Comparison of ENCODE assay signal across 8 mouse cellular contexts in genomic region chr10:75061341-75062188, GRCm38 (mm10). TPM values are rescaled to one million over a fixed set of nuclear protein-coding genes. Genes with fewer than 3 reads are reported as not detected.
DNase-seq lines count a peak whose midpoint lies in the region; ATAC-seq and TF ChIP-seq lines count a peak whose summit lies in the region.

No protein-coding gene starts in this region.

- 2% methylated on average over 71 of the region's 71 CpGs for WGBS in heart, embryonic 13.5 days
- WGBS in kidney, postnatal 0 days = 2% methylated on average over 71 of the region's 71 CpGs
- WGBS in midbrain, embryonic 13.5 days = 1% methylated on average over 57 of the region's 71 CpGs

- no peak for ATAC-seq in heart, embryonic 13.5 days (ENCODE audit: extremely low read depth, insufficient number of reproducible peaks, low FRiP score, low TSS enrichment)
- ATAC-seq in kidney, postnatal 0 days (replicated peaks; ENCODE audit: low FRiP score, low read depth) = no peak
- no peak for ATAC-seq in midbrain, embryonic 13.5 days

- peak overlapping the region; percentile 77 for H3K4me2 ChIP-seq in heart, embryonic 13.5 days
- peak overlapping the region; percentile 91 for H3K4me2 ChIP-seq in kidney, postnatal 0 days (ENCODE audit: low read length)
- peak overlapping the region; percentile 93 for H3K4me2 ChIP-seq in midbrain, embryonic 13.5 days (replicated peaks)

- peak; percentile 35 for DNase-seq in right cerebral cortex, postnatal 25 days
- DNase-seq in right cerebral cortex, adult 18-20 months = no peak
- peak; percentile 43 for DNase-seq in cerebellum, adult 9-11 months
- DNase-seq in kidney, postnatal 0 days (ENCODE audit: low spot score) = peak; percentile 22
- DNase-seq in urinary bladder, postnatal 25 days (ENCODE audit: low spot score) = peak; percentile 15
- DNase-seq in layer of hippocampus, adult 9-11 months = no peak

- peak overlapping the region; percentile 93 for H3K9ac ChIP-seq in heart, embryonic 13.5 days
- peak overlapping the region; percentile 86 for H3K9ac ChIP-seq in kidney, postnatal 0 days (ENCODE audit: low read depth, low read length)
- peak overlapping the region; percentile 91 for H3K9ac ChIP-seq in midbrain, embryonic 13.5 days (replicated peaks)

- no peak overlapping the region for H3K27ac ChIP-seq in heart, embryonic 13.5 days (replicated peaks)
- peak overlapping the region; percentile 42; the same call in 1 of the 2 replicates for H3K27ac ChIP-seq in kidney, postnatal 0 days
- peak overlapping the region; percentile 92 for H3K27ac ChIP-seq in midbrain, embryonic 13.5 days

- peaks cover 55% of the 10 kb centered on the region for H3K4me1 ChIP-seq in heart, embryonic 13.5 days
- H3K4me1 ChIP-seq in kidney, postnatal 0 days (replicated peaks; ENCODE audit: insufficient read depth, low read length) = peaks cover 26% of the 10 kb centered on the region
- H3K4me1 ChIP-seq in midbrain, embryonic 13.5 days (replicated peaks) = peaks cover 84% of the 10 kb centered on the region

- peaks cover 38% of the 10 kb centered on the region for H3K27me3 ChIP-seq in heart, embryonic 13.5 days (replicated peaks)
- no peaks in the 10 kb centered on the region for H3K27me3 ChIP-seq in kidney, postnatal 0 days (ENCODE audit: insufficient read depth, low read length)
- no peaks in the 10 kb centered on the region for H3K27me3 ChIP-seq in midbrain, embryonic 13.5 days

- H3K4me3 ChIP-seq in heart, embryonic 13.5 days = peak overlapping the region; percentile 90
- H3K4me3 ChIP-seq in kidney, postnatal 0 days (replicated peaks; ENCODE audit: low read depth, low read length) = peak overlapping the region; percentile 92
- H3K4me3 ChIP-seq in midbrain, embryonic 13.5 days (replicated peaks) = peak overlapping the region; percentile 92

- H3K9me3 ChIP-seq in heart, embryonic 13.5 days = no peaks in the 10 kb centered on the region
- H3K9me3 ChIP-seq in kidney, postnatal 0 days (replicated peaks; ENCODE audit: low read length) = no peaks in the 10 kb centered on the region
- no peaks in the 10 kb centered on the region for H3K9me3 ChIP-seq in midbrain, embryonic 13.5 days

- H3K36me3 ChIP-seq in heart, embryonic 13.5 days = peaks cover 10% of the 10 kb centered on the region
- no peaks in the 10 kb centered on the region for H3K36me3 ChIP-seq in kidney, postnatal 0 days (ENCODE audit: insufficient read depth, low read length)
- no peaks in the 10 kb centered on the region for H3K36me3 ChIP-seq in midbrain, embryonic 13.5 days

- TF ChIP-seq CTCF in kidney, postnatal 0 days (IDR thresholded peaks at IDR 0.05; ENCODE audit: low read depth) = no peak

RNA-seq across cellular contexts. Expression of gene Bcr, which starts 1.2 kb away (rescaled TPM):
- polyA plus RNA-seq in heart, embryonic 13.5 days (2015; fragmentation: Nextera tagmentation; extraction: Ambion mirVana) = 14.3 and 15.4 TPM in 2 replicates
- polyA plus RNA-seq in kidney, postnatal 0 days (2015; fragmentation: Nextera tagmentation; extraction: Ambion mirVana) = 5.9 and 6.4 TPM in 2 replicates
- 15.2 and 17.3 TPM in 2 replicates for polyA plus RNA-seq in midbrain, embryonic 13.5 days (2015; fragmentation: Nextera tagmentation; extraction: Ambion mirVana)

RNA-seq across cellular contexts. Expression of gene Rab36, which starts 24.7 kb away (rescaled TPM):
- 3.5 and 3.9 TPM in 2 replicates for polyA plus RNA-seq in heart, embryonic 13.5 days (2015; fragmentation: Nextera tagmentation; extraction: Ambion mirVana)
- 8.0 and 8.4 TPM in 2 replicates for polyA plus RNA-seq in kidney, postnatal 0 days (2015; fragmentation: Nextera tagmentation; extraction: Ambion mirVana)
- polyA plus RNA-seq in midbrain, embryonic 13.5 days (2015; fragmentation: Nextera tagmentation; extraction: Ambion mirVana) = 14.8 and 19.7 TPM in 2 replicates

RNA-seq across cellular contexts. Expression of gene Rsph14, which starts 29.2 kb away (rescaled TPM):
- not detected in 2 replicates for polyA plus RNA-seq in heart, embryonic 13.5 days (2015; fragmentation: Nextera tagmentation; extraction: Ambion mirVana)
- not detected in 2 replicates for polyA plus RNA-seq in kidney, postnatal 0 days (2015; fragmentation: Nextera tagmentation; extraction: Ambion mirVana)
- 0.63 and 1.1 TPM in 2 replicates for polyA plus RNA-seq in midbrain, embryonic 13.5 days (2015; fragmentation: Nextera tagmentation; extraction: Ambion mirVana)

Comparison
In these comparisons a context has a peak if more than half of its experiments do, and no peak if none do; other contexts are left out.
1. DNase-seq: peak in right cerebral cortex, postnatal 25 days (single experiment), cerebellum, adult 9-11 months (single experiment), kidney, postnatal 0 days (single experiment) and urinary bladder, postnatal 25 days (single experiment); none in right cerebral cortex, adult 18-20 months (single experiment) and layer of hippocampus, adult 9-11 months (single experiment).
2. Peak in every context shown above with its lines, with median percentiles within 50 percentile points of each other: H3K4me2 ChIP-seq, H3K4me3 ChIP-seq and H3K9ac ChIP-seq.